Mouse (Mus musculus): ENCODE results near the gene Rps15. TPM values are rescaled to one million over a fixed set of nuclear protein-coding genes. Genes with fewer than 3 reads are reported as not detected.

Rps15 gene
- polyA plus RNA-seq, 1 experiment from 2014 or later, result 908 TPM

DNA sequence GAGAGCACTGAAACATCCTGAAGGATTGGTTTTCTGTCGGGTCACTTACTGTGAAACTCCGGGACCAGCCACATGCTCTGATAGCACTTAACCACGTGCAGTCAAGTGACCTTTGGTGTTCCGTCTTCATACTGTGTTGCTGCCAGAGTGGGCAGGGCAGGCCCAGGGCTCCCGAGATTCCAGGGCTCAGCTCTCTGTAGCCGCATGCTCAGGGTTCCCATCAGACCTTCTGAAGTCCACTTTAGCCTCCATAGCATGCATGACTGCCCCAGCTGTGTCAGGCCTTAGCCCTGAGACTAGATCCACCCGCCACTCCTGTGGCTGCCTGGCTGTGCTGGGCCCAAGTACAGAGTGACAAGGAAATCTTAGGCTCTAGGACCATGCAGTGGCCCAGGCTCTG lies 10.9 kb upstream of the Rps15 start:
- ATAC-seq (ENCODE audit: low FRiP score, low read depth), result no peak
- peaks cover 96% of the 10 kb centered on the region for H3K36me3 ChIP-seq
- H3K4me2 ChIP-seq (replicated peaks), result no peak overlapping the region
- H3K27ac ChIP-seq, result no peak overlapping the region
- H3K27me3 ChIP-seq, result no peaks in the 10 kb centered on the region
- 85% methylated on average over 7 of the region's 7 CpGs for WGBS
- H3K9me3 ChIP-seq, result no peaks in the 10 kb centered on the region
- no peak overlapping the region for H3K4me3 ChIP-seq
- H3K4me1 ChIP-seq, result no peaks in the 10 kb centered on the region
- H3K9ac ChIP-seq, result no peak overlapping the region

DNA sequence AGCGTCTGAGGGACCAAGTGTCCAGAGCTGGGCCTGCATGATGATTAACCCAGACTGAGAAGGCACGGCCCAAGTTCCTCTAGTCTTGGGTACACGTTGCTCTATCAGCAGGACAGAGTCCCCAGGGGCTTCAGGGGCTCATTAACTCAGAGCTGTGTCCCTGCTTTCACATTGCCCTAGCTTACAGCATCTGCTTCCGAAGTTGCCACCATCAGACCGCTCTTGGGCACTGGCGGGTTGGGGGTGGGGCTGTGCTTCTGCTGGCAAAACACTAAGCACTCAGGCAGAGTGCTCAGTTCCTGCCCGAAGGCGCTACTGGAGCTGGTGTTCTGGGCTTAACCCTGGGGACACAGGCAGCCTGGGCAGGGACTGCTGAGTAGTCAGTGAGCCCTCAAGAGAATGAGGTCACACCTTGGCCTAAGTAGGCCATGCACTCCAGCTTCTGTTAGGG lies 10.3 kb upstream of the Rps15 start:
- H3K4me1 ChIP-seq, result no peaks in the 10 kb centered on the region
- WGBS, result 78% methylated on average over 8 of the region's 8 CpGs

DNA sequence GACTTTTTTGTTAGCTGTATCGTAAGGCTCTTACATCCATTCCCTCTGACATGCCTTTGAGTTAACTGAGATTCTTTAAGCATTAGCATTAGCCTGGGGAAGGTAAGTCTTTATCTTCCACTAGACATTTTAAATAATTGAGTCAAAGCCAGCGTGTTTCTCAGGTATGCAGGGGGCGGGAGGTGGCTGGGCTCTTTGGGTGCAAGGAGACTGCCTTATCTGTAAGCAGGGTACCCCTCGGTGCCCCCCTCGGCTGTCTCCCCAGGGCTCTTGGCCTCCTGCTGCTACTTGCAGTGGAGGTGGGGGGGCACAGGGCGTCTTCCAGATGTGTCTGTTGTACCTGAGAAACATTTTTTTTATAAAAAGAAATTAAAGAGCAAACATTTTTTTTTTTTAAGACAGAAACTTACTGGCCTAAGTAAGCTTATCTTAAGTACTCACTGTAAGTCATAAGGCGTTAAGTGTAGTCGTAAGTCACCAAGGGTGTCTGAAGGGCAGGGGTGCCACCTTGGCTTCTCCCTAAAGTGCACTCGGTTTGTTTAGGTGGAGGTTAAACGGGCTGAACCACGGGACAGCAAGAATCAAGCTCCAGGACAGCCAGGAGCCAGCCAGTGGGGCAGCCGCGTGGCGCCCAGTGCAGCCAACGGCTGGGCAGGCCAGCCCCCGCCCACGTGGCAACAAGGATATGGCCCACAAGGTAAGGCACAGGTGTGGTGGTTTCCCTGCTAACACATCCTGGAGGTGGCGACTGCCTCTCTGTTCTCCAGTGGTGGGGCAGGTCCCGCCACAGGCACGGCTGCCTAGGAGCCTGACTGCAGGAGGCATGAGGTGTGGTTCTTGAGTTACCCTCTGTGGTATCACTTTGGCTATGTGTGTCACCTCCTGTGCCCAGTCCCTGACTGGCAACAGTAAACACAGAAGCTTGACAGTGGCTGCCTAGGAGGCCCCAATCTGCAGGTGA lies 9.5 kb upstream of the Rps15 start:
- WGBS, result 90% methylated on average over 20 of the region's 20 CpGs
- Histone ChIP-seq H3K9me3 (no peaks in the 10 kb centered on the region), H3K4me3 (no peak overlapping the region), H3K27ac (no peak overlapping the region), H3K36me3 (peaks cover 98% of the 10 kb centered on the region), H3K4me2 (replicated peaks) (no peak overlapping the region), H3K4me1 (no peaks in the 10 kb centered on the region), H3K27me3 (no peaks in the 10 kb centered on the region), H3K9ac (no peak overlapping the region)
- ATAC-seq (ENCODE audit: low FRiP score, low read depth), result no peak

More for the DNA sequence above, 10.3 kb upstream of the Rps15 start:
- no peak overlapping the region for H3K4me2 ChIP-seq (replicated peaks)
- no peaks in the 10 kb centered on the region for H3K27me3 ChIP-seq
- no peak overlapping the region for H3K9ac ChIP-seq
- no peaks in the 10 kb centered on the region for H3K9me3 ChIP-seq
- H3K36me3 ChIP-seq, result peaks cover 98% of the 10 kb centered on the region
- no peak overlapping the region for H3K4me3 ChIP-seq
- no peak overlapping the region for H3K27ac ChIP-seq
- ATAC-seq (ENCODE audit: low FRiP score, low read depth), result no peak

DNA sequence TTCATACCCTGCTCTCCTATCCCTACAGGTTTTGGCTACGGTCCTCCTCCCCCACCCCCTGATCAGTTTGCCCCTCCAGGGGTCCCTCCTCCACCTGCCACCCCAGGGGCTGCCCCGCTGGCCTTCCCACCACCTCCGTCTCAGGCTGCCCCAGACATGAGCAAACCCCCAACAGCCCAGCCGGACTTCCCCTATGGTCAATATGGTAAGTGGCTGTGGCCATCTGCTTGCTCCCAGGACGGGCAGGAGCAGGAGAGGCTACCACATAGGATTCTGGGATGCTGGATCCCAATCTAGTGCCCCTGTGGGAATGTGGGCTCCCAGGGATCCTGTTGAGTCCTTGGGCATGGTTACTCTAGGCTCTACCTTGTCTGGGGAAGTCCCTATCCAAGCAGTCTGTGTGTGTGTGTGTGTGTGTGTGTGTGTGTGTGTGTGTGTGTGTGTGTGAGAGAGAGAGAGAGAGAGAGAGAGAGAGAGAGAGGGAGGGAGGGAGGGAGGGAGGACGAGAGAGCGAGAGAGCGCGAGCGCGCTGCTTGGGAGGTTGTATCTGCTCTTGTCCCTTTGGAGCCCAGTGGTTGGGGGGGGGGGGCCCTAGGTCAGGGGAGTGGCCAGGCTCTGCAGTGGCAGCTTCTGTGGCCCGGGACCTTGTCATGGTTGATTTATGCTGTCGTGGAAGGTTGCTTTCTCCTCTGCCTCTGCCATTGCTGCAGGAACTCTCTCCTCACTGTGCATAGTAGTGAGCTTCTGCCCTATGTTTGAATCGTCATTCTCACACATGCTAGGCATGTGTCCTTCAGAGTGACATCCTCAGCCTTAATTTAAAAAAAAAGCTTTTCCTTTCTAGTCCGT lies 6.8 kb upstream of the Rps15 start:
- Histone ChIP-seq H3K27ac (no peak overlapping the region), H3K9me3 (no peaks in the 10 kb centered on the region), H3K36me3 (peaks cover 88% of the 10 kb centered on the region), H3K27me3 (no peaks in the 10 kb centered on the region), H3K4me2 (replicated peaks) (no peak overlapping the region), H3K9ac (no peak overlapping the region), H3K4me1 (no peaks in the 10 kb centered on the region), H3K4me3 (no peak overlapping the region)
- WGBS, result 78% methylated on average over 15 of the region's 15 CpGs
- ATAC-seq (ENCODE audit: low FRiP score, low read depth), result no peak

DNA sequence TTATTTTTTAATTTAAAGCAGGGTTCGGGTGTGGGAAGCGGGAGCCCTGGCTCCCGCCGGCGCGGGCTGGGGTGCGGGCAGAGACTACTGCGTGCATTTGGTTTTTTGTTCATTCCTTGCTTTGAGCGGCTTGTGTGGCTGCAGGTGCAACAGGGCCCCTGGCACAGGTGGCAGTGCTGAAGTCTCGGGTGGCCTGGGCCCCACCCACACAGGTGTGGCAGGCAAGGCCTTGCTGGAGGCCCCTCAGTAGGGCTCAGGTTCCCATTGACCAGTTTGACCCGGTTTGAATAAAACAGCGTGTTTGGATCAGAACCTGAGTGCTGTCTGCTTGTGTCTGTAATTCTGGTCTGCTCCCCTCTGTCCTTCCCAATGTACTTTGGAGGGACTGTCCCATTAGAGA lies 4.2 kb upstream of the Rps15 start:
- Histone ChIP-seq H3K9me3 (no peaks in the 10 kb centered on the region), H3K4me2 (replicated peaks) (no peak overlapping the region), H3K36me3 (peaks cover 62% of the 10 kb centered on the region), H3K27me3 (no peaks in the 10 kb centered on the region), H3K9ac (no peak overlapping the region), H3K4me3 (no peak overlapping the region), H3K27ac (no peak overlapping the region; the same call in 1 of the 2 replicates), H3K4me1 (peaks cover 4% of the 10 kb centered on the region)
- no peak for ATAC-seq (ENCODE audit: low FRiP score, low read depth)
- WGBS, result 91% methylated on average over 12 of the region's 12 CpGs

DNA sequence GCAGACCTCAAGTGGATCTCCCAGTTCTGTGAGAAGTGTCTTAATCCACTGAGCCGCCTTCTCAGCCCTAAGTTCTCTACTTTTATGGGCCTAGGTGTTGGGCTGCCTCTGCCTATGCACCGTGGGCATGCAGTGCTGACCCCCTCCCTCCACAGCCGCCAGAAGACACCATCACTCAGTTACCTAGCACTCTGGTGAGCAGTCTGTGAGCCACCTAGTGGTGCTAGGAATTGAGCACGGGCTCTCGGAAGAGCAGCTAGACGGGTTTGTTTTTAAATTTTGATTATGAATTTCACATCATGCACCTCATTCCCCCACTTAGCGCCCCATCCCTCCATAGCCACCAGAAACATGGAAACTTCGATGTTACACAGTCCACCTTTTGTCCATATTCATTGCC lies 3.6 kb upstream of the Rps15 start:
- WGBS, result 70% methylated on average over 8 of the region's 8 CpGs
- no peak for ATAC-seq (ENCODE audit: low FRiP score, low read depth)
- Histone ChIP-seq H3K4me1 (peaks cover 10% of the 10 kb centered on the region), H3K36me3 (peaks cover 62% of the 10 kb centered on the region), H3K27ac (no peak overlapping the region), H3K9ac (no peak overlapping the region), H3K27me3 (no peaks in the 10 kb centered on the region), H3K4me2 (replicated peaks) (no peak overlapping the region), H3K4me3 (no peak overlapping the region), H3K9me3 (no peaks in the 10 kb centered on the region)

DNA sequence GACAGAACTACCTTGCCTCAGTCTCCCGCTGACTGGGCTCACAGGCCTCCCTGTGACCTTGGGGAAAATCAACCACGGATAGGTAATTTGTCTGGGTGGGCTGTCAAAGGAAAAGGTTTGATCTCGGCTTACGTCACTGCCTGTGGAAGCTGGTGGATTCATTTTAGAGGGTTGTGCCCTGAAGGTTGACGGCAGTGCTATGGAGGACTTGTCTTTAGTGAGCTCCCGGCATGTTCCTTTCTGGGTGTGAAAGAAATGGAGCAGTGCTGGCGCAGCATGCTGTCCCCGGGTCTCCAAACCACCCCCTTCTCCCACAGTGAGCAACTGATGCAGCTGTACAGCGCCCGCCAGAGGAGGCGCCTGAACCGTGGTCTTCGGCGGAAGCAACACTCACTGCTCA lies 1.1 kb downstream of the Rps15 start:
- WGBS, result 33% methylated on average over 14 of the region's 14 CpGs
- H3K9me3 ChIP-seq, result no peaks in the 10 kb centered on the region
- peak overlapping the region; percentile 95; the same call in 1 of the 2 replicates for H3K27ac ChIP-seq

DNA sequence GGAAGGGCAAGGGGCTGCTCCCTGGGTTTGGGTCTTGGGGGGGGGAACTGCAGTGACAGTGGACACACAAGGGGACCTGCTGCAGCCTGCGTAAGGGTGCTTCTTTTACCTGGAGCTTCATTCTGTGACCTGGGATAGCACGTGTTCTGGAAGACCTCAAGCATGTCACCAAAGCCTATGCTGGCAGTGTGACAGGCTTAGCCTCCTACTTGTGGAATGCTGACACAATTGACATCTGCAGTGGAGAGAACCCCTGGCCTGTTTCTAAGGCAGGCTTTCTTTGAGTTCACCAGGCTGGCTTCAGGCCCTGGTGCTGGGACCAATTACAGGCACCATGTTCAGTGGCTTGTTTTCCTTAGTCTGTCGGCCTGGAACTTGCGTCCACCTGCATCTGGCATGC lies 2.1 kb downstream of the Rps15 start:
- Histone ChIP-seq H3K4me3 (peak overlapping the region; percentile 99; the same call in 1 of the 2 replicates), H3K27me3 (peaks cover 28% of the 10 kb centered on the region), H3K4me1 (peaks cover 46% of the 10 kb centered on the region), H3K36me3 (peaks cover 23% of the 10 kb centered on the region), H3K9ac (0 out of 2 replicates have a peak overlapping the region, but pooled peaks have one; percentile 4), H3K27ac (no peak overlapping the region), H3K4me2 (replicated peaks) (peak overlapping the region; percentile 99; the same call in 1 of the 2 replicates), H3K9me3 (no peaks in the 10 kb centered on the region)
- WGBS, result 61% methylated on average over 4 of the region's 4 CpGs
- no peak for ATAC-seq (ENCODE audit: low FRiP score, low read depth)

More for the DNA sequence above, 1.1 kb downstream of the Rps15 start:
- Histone ChIP-seq H3K27me3 (peaks cover 18% of the 10 kb centered on the region), H3K4me2 (replicated peaks) (peak overlapping the region; percentile 99), H3K9ac (peak overlapping the region; percentile 100), H3K4me1 (peaks cover 39% of the 10 kb centered on the region), H3K36me3 (peaks cover 32% of the 10 kb centered on the region), H3K4me3 (peak overlapping the region; percentile 99)
- ATAC-seq (ENCODE audit: low FRiP score, low read depth), result no peak

DNA sequence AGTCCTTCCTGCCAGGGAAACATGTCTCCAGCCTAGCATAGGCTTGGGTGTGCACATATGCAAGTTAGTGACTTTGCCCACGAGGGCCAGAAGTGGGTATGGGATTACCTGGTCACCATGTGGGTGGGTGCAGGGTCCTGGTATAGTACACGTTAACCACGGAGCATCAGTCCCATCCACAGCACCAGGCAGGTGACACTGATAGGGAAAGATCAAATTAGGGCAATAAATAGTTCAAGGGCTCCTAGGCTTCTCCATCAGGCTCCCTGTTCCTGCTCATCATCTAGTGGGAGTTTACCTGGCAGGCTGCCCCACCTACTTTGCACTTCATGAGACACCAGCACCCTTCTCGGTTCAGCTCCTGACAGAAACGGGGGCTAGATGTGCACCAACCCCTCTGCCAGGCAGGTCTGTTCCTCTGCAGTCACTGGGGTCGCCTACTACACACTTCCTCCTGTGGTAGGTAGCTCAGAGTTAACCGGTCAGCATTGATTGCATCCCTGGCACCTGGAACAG lies 2.6 kb downstream of the Rps15 start:
- Histone ChIP-seq H3K27me3 (peaks cover 33% of the 10 kb centered on the region), H3K27ac (peak overlapping the region; percentile 63; the same call in 1 of the 2 replicates), H3K9me3 (no peaks in the 10 kb centered on the region), H3K4me1 (peaks cover 50% of the 10 kb centered on the region), H3K36me3 (peaks cover 21% of the 10 kb centered on the region), H3K9ac (0 out of 2 replicates have a peak overlapping the region, but pooled peaks have one; percentile 62), H3K4me2 (replicated peaks) (no peak overlapping the region), H3K4me3 (no peak overlapping the region; the same call in 1 of the 2 replicates)
- ATAC-seq (ENCODE audit: low FRiP score, low read depth), result no peak
- WGBS, result 40% methylated on average over 7 of the region's 7 CpGs

DNA sequence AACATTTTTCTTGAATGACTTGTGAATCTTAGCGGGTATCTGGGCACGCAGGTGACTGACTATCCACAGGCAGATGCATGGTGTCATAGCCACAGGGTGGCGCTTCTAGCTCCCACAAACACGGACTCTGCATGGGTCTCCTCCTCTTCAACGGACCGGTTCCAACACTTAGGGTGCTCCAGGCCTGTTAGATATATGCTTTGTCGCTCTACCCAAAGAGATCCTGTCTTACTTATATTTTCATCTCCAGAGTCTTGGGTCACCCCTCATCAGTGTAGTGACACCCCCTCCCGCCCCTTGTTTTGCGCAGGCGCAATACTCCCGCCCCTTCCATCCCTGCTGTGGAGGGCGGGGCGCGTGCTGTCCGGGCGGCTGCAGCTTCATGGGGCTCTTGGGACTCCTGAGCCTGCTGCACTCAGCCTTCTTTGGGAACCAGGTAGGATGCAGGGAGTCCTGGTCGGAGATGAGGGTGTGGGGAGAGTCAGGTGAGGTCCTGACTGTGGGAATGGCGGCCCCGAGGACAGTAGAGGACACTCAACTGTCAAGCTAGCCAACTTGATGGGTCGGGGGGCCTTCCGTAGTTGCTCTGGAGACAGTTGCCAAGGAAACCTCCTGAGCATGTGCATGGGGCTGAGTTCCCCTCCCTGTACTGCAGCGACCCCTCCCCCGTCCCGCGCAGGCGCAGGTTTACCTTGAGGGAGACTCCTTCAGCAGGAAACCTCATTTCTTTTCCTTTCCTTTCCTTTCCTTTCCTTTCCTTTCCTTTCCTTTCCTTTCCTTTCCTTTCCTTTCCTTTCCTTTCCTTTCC lies 3.6 kb downstream of the Rps15 start, which contains the start of gene Apc2:
TSS of gene Apc2 (plus strand) at position 360 of the 808 bp plus-strand sequence.
- ATAC-seq (ENCODE audit: low FRiP score, low read depth), result peak; percentile 65
- H3K9ac ChIP-seq, result peak within 1 kb of the TSS; percentile 62
- H3K4me3 ChIP-seq, result peak within 1 kb of the TSS; percentile 45
- under 1% methylated on average over 26 of the region's 26 CpGs for WGBS
- H3K36me3 ChIP-seq, result peaks cover 21% of the 10 kb centered on the region
- peak within 1 kb of the TSS; percentile 63 for H3K27ac ChIP-seq
- peaks cover 43% of the 10 kb centered on the region for H3K27me3 ChIP-seq
- peaks cover 50% of the 10 kb centered on the region for H3K4me1 ChIP-seq
- peak within 1 kb of the TSS; percentile 71 for H3K4me2 ChIP-seq (replicated peaks)
- H3K9me3 ChIP-seq, result no peaks in the 10 kb centered on the region

DNA sequence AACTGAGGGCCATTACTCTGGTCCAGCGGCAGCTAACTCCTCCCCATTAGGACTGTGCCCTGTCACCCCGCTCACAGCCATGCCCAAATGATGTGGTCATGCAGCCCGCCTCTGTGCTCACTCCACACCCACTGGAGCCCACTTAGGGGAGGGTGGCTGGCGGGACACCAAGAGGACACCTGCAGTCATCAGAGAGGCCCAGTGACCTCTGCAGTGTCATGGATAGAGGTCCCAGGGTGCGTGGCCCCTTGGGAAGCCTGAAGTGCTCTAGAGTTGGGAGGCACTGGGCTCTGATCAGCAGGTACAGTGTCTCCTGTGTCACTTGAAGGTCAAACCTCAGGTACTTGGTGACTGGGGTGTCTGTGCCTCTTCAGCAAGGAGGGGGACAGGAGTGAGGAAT lies 4.6 kb downstream of the Rps15 start:
- Histone ChIP-seq H3K9me3 (no peaks in the 10 kb centered on the region), H3K4me1 (peaks cover 49% of the 10 kb centered on the region), H3K4me2 (replicated peaks) (peak overlapping the region; percentile 71), H3K27me3 (peaks cover 53% of the 10 kb centered on the region), H3K36me3 (peaks cover 21% of the 10 kb centered on the region), H3K9ac (peak overlapping the region; percentile 62), H3K27ac (peak overlapping the region; percentile 28; the same call in 1 of the 2 replicates), H3K4me3 (peak overlapping the region; percentile 45; the same call in 1 of the 2 replicates)
- ATAC-seq (ENCODE audit: low FRiP score, low read depth), result no peak
- whole genome bisulfite sequencing, result 88% methylated on average over 5 of the region's 5 CpGs
